Mouse (Mus musculus) monocyte, adult 2 months (primary cell): ENCODE measurements around the gene Gorab.

Source experiments
- DNase-seq, 2 experiments: peaks; one replicate each; pipeline ENCODE4 v3.0.0; 2022; ENCODE audit warnings: low spot score in 2 of 2, low read depth in 1 of 2

Gene Gorab

GRCm38 (mm10) chr1:163357733-163358132 is 45.7 kb downstream of the Gorab start:
- DNase-seq: no peak

GRCm38 (mm10) chr1:163356167-163356566 is 47.3 kb downstream of the Gorab start:
- DNase-seq: no peak

- DNase-seq: no peak
Measured at GRCm38 (mm10) chr1:163355626-163356156, 47.8 kb downstream of the Gorab start.

- no peak for DNase-seq
Measured at GRCm38 (mm10) chr1:163350988-163351387, 52.5 kb downstream of the Gorab start.

- DNase-seq: no peak
Measured at GRCm38 (mm10) chr1:163345541-163345940, 57.9 kb downstream of the Gorab start.

GRCm38 (mm10) chr1:163344931-163345330 is 58.5 kb downstream of the Gorab start:
- DNase-seq: no peak

- DNase-seq: no peak
Measured at GRCm38 (mm10) chr1:163339219-163339561, 64.3 kb downstream of the Gorab start.

GRCm38 (mm10) chr1:163338525-163339218 is 64.8 kb downstream of the Gorab start:
- DNase-seq: no peak

GRCm38 (mm10) chr1:163337821-163338220 is 65.6 kb downstream of the Gorab start:
- DNase-seq: no peak
